Mouse (Mus musculus): Measurements from ENCODE around the gene Gata5.

DNA sequence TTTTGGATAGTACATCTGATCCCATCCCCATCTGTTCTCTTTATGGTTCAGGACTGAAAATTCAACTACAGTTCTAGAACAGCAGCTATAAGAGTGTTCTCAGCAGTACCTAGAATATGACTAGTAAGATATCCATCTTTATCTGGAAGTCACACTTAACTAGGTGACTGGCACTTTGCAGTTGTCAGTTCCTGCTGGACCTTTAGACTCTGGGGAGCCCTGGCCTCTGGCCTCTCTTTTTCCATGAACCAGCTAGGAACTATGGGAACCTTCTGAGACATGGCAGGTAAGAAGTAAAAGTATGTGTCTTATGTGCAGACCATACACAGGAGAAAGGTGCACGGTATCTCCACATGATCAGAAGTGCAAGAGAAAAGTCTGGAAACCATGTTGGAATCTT, 5.0 kb downstream of the Gata5 start:
- TF ChIP-seq CTCF (conservative IDR thresholded peaks at IDR 0.05; ENCODE audit: low read length): no peak
- no peak for TF ChIP-seq POU5F1 (IDR thresholded peaks at IDR 0.05; ENCODE audit: borderline replicate concordance, low read length)
- no peak for TF ChIP-seq NANOG (IDR thresholded peaks at IDR 0.05; ENCODE audit: borderline replicate concordance, low read length)

Data from E14TG2a.4 (cell line).